Mouse (Mus musculus) intestine, embryonic 14.5 days (tissue): Measurements from ENCODE around the gene Tbl3. TPM values are rescaled to one million over a fixed set of nuclear protein-coding genes. Genes with fewer than 3 reads are reported as not detected.

ENCODE experiments used
- ATAC-seq: fragments of 200-750 bp; cut with Nextera tagmentation; replicated peaks from 2 replicates; pipeline ENCODE4 v1.8.0; 2017; ENCODE audit warnings: low read depth, moderate number of reproducible peaks, moderate TSS enrichment, moderate library complexity; ENCODE audit not compliant: low FRiP score, low TSS enrichment
- DNase-seq: peaks from one replicate; pipeline ENCODE4 v3.0.0-alpha.2; 2018; ENCODE audit warnings: low spot score
- H3K27ac ChIP-seq: fragments of 300-500 bp; sonication (generic); 2 replicates; pipeline ENCODE4 v1.5.1; 2014; ENCODE audit warnings: low read depth, mild to moderate bottlenecking, control low read depth
- H3K27me3 ChIP-seq: fragments of 300-500 bp; sonication (generic); replicated peaks from 2 replicates; pipeline ENCODE4 v1.6.1; 2014; ENCODE audit warnings: low read length, control low read depth; ENCODE audit not compliant: control insufficient read depth, insufficient read depth
- H3K36me3 ChIP-seq: fragments of 300-500 bp; sonication (generic); 2 replicates; pipeline ENCODE4 v1.6.1; 2014; ENCODE audit warnings: low read length, control low read depth; ENCODE audit not compliant: control insufficient read depth, insufficient read depth
- H3K4me1 ChIP-seq: fragments of 300-500 bp; sonication (generic); replicated peaks from 2 replicates; pipeline ENCODE4 v1.6.1; 2014; ENCODE audit warnings: low read length, control low read depth, mixed read lengths; ENCODE audit not compliant: control insufficient read depth, insufficient read depth
- H3K4me2 ChIP-seq: fragments of 300-500 bp; sonication (generic); 2 replicates; pipeline ENCODE4 v1.6.1; 2014; ENCODE audit warnings: low read length
- H3K4me3 ChIP-seq: fragments of 300-500 bp; sonication (generic); 2 replicates; pipeline ENCODE4 v1.5.1; 2014; ENCODE audit warnings: low read depth, low read length, control low read depth, mixed read lengths
- H3K9ac ChIP-seq: fragments of 300-500 bp; sonication (generic); 2 replicates; pipeline ENCODE4 v1.6.1; 2014; ENCODE audit warnings: mild to moderate bottlenecking, low read length
- H3K9me3 ChIP-seq: fragments of 300-500 bp; sonication (generic); 2 replicates; pipeline ENCODE4 v1.6.1; 2016; ENCODE audit warnings: low read length, control low read depth; ENCODE audit not compliant: control insufficient read depth
- WGBS: fragments of 180-500 bp; shearing (Covaris S2); extraction: QIAGEN DNeasy Blood & Tissue Kit; methylation state at CpG from one replicate; pipeline ENCODE4 v1.1.7; 2014; 5-methylcytosine and 5-hydroxymethylcytosine counted together
- polyA plus RNA-seq: library from polyadenylated mRNA; unstranded; fragments of >200 nt; fragmentation: Nextera tagmentation; extraction: Ambion mirVana; gene quantifications from 2 replicates; pipeline ENCODE4 v1.2.1, GENCODE M21; 2014

The Tbl3 gene
- 86.2 and 90.1 TPM in 2 replicates for polyA plus RNA-seq

DNA sequence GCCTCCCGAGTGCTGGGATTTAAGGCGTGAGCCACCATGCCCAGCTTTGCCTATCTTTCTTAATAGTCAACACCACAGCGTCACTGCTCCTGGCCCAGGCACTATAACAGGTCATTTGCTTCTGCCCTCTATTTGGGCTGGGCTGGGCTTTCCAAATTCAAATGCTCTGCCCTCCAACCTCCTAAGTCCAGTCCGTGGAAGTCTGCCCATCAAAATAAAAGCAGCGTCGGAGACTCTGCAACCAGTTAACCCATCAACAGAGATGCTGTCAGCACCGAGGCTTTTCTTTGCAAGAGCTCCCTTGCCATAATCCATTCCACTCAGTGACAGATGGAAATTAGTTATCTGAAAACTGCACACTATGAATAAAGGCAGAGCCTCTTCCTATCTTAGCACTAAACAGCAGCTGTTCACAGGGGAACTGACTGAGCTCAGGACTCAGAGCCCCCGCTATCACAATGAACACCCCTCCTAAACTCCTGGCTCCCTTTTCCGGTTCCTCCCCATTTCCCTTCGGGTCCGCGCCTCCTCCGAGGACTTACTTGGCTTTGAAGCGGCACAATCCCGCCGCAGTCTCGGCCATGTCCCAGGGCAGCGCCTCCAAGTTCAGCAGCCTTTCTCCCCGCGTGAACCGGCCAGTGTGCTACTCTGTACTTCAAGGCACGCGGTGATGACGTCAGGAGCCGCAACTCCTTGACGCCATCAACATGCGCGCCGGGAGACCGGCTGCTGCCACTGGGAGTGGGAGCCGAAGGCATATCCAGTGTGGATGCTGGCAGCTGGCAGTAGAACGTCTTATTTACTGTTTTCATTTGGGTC is at the start of gene Tbl3:
Tbl3 (minus strand) TSS at position 679 of the 819 bp plus-strand sequence.
- ATAC-seq: peak; percentile 86

DNA sequence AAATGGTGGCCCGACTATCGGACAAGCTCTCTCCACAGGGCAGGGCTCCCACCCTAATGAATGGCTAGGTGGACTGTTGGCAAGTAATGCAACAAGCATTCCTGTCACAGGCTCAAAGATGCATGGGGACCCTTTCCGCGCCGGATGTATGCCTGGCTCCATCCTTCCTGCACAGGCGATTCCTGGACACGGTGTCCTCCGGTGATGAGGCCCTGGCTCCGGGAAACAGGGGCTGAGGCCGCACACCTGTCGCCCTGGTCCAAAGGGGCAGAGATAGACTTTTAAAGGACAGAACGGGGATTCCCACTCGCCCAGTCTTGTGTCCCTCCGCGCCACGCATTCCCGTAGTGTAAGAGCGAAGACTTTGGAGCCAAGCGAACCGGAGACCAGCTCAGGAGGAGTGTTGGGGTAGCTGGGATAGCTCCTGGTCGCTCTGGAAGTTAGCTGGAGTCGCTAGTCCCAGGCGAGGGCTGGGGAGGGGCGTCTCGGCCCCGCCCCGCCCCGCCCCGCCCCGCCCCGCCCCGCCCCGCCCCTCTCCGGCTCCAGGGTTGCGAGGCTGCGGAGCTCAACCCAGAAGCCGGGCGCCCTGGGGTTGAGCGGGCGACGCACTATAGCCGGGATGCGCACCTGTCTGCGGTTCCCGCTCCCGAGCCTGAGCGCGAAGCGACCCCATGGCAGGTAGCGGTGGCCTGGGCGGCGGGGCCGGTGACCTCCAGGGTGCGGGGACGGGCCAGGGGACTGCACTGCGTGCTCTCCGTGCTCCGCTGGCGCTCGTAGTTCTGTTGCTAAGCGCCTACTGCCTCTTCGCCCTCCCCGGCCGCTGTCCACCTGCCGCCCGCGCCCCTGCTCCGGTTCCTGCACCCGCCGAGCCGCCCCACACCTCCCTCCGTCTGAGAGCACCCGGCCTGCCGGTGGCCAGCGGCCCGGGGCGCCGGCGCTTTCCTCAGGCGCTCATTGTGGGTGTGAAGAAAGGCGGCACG is 45.2 kb upstream of the Tbl3 start, which contains the start of gene Hs3st6:
Hs3st6 (plus strand) TSS at position 574 of the 980 bp plus-strand sequence.
- H3K4me3 ChIP-seq: peak within 1 kb of the TSS; percentile 41
- H3K9me3 ChIP-seq: no peaks in the 10 kb centered on the region
- H3K4me1 ChIP-seq: peaks cover 15% of the 10 kb centered on the region; the same call in 1 of the 2 replicates
- peaks cover 56% of the 10 kb centered on the region for H3K27me3 ChIP-seq
- ATAC-seq: peak; percentile 89
- no peaks in the 10 kb centered on the region for H3K36me3 ChIP-seq
- no peak within 1 kb of the TSS for H3K27ac ChIP-seq
- peak within 1 kb of the TSS; percentile 88 for H3K4me2 ChIP-seq
- H3K9ac ChIP-seq: 0 out of 2 replicates have a peak within 1 kb of the TSS, but pooled peaks have one; percentile 20
- peak; percentile 83 for DNase-seq
- under 1% methylated on average over 59 of the region's 82 CpGs for WGBS

More for the DNA sequence above, at the start of gene Tbl3:
- 4% methylated on average over 32 of the region's 32 CpGs for WGBS
- peak within 1 kb of the TSS; percentile 88 for H3K4me2 ChIP-seq
- H3K27ac ChIP-seq: peak within 1 kb of the TSS; percentile 83
- DNase-seq: peak; percentile 98
- peaks cover 28% of the 10 kb centered on the region for H3K36me3 ChIP-seq
- H3K4me1 ChIP-seq: peaks cover 6% of the 10 kb centered on the region
- H3K4me3 ChIP-seq: peak within 1 kb of the TSS; percentile 90
- no peaks in the 10 kb centered on the region for H3K27me3 ChIP-seq
- no peaks in the 10 kb centered on the region for H3K9me3 ChIP-seq
- H3K9ac ChIP-seq: peak within 1 kb of the TSS; percentile 81

GRCm38 (mm10) chr17:24751528-24751927 is 44.1 kb upstream of the Tbl3 start:
- ATAC-seq (no peak), DNase-seq (no peak)
- no peak overlapping the region for H3K9ac ChIP-seq
- no peak overlapping the region for H3K4me3 ChIP-seq
- no peaks in the 10 kb centered on the region for H3K36me3 ChIP-seq
- no peaks in the 10 kb centered on the region for H3K9me3 ChIP-seq
- H3K27me3 ChIP-seq: peaks cover 56% of the 10 kb centered on the region
- peaks cover 21% of the 10 kb centered on the region; the same call in 1 of the 2 replicates for H3K4me1 ChIP-seq
- no peak overlapping the region for H3K4me2 ChIP-seq
- no peak overlapping the region for H3K27ac ChIP-seq
- WGBS: 24% methylated on average over 4 of the region's 4 CpGs

DNA sequence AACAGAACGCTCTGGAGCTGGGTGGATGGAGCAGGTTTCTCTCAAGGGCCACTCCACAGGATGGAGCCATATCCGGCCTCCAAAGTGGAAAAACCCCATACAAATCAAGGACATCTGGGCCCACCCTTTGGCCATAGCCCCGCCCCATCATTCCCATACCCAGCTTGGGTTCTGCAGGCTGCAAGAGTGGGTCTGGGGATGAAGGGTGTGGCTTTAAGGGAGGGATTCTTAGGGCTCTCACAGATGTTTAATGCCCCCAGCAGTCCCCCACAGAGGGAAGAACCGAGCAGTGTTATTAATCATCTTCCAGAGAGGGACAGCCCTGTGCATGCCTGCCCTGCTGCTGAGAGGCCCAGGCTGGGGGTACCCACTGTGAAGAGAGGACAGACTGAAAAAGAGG is 39.5 kb upstream of the Tbl3 start:
- H3K4me3 ChIP-seq: no peak overlapping the region
- ATAC-seq (no peak), DNase-seq (no peak)
- H3K4me1 ChIP-seq: 0 out of 2 replicates have a peak, but pooled peaks cover 6% of the 10 kb centered on the region
- H3K27ac ChIP-seq: no peak overlapping the region
- peaks cover 2% of the 10 kb centered on the region; the same call in 1 of the 2 replicates for H3K36me3 ChIP-seq
- no peaks in the 10 kb centered on the region for H3K9me3 ChIP-seq
- no peak overlapping the region for H3K4me2 ChIP-seq
- H3K9ac ChIP-seq: no peak overlapping the region
- WGBS: 36% methylated on average over 4 of the region's 4 CpGs
- H3K27me3 ChIP-seq: peaks cover 21% of the 10 kb centered on the region

- Histone ChIP-seq H3K4me3 (no peak overlapping the region), H3K27ac (no peak overlapping the region), H3K36me3 (peaks cover 9% of the 10 kb centered on the region; the same call in 1 of the 2 replicates), H3K9ac (no peak overlapping the region), H3K4me1 (0 out of 2 replicates have a peak, but pooled peaks cover 6% of the 10 kb centered on the region), H3K4me2 (no peak overlapping the region), H3K9me3 (no peaks in the 10 kb centered on the region), H3K27me3 (peaks cover 11% of the 10 kb centered on the region)
- peak; percentile 90 for DNase-seq
- 25% methylated on average over 7 of the region's 7 CpGs for WGBS
- ATAC-seq: peak; percentile 56; the same call in 1 of the 2 replicates
Observed at GRCm38 (mm10) chr17:24745526-24746497, 38.4 kb upstream of the Tbl3 start.

GRCm38 (mm10) chr17:24744381-24744780 is 36.9 kb upstream of the Tbl3 start:
- no peak for ATAC-seq
- 73% methylated on average over 3 of the region's 3 CpGs for WGBS
- Histone ChIP-seq H3K4me2 (no peak overlapping the region), H3K4me3 (no peak overlapping the region), H3K36me3 (peaks cover 15% of the 10 kb centered on the region; the same call in 1 of the 2 replicates), H3K4me1 (0 out of 2 replicates have a peak, but pooled peaks cover 6% of the 10 kb centered on the region), H3K27me3 (no peaks in the 10 kb centered on the region), H3K9ac (no peak overlapping the region), H3K27ac (no peak overlapping the region), H3K9me3 (no peaks in the 10 kb centered on the region)
- DNase-seq: no peak

GRCm38 (mm10) chr17:24743896-24744295 is 36.4 kb upstream of the Tbl3 start:
- no peak for DNase-seq
- 0 out of 2 replicates have a peak, but pooled peaks cover 6% of the 10 kb centered on the region for H3K4me1 ChIP-seq
- WGBS: 71% methylated on average over 5 of the region's 5 CpGs
- no peak overlapping the region for H3K4me2 ChIP-seq
- H3K27ac ChIP-seq: no peak overlapping the region
- no peak overlapping the region for H3K4me3 ChIP-seq
- H3K9me3 ChIP-seq: no peaks in the 10 kb centered on the region
- peaks cover 15% of the 10 kb centered on the region; the same call in 1 of the 2 replicates for H3K36me3 ChIP-seq
- ATAC-seq: no peak
- no peak overlapping the region for H3K9ac ChIP-seq
- H3K27me3 ChIP-seq: no peaks in the 10 kb centered on the region
